Mouse (Mus musculus): ENCODE results near the gene Arsb. TPM values are rescaled to one million over a fixed set of nuclear protein-coding genes. Genes with fewer than 3 reads are reported as not detected.
A peak's percentile ranks its signal among the peaks of the same experiment; 100 is the strongest.

Gene Arsb
- 10 to 100 TPM; 10.1 to 11.7 TPM for total RNA-seq (2021)

GRCm38 (mm10) chr13:93771588-93772278 lies at the start of gene Arsb:
Gene Arsb, plus strand, starts transcription at chr13:93771630.
- peak; percentile 91 for DNase-seq

GRCm38 (mm10) chr13:93721916-93722315 lies 49.5 kb upstream of the Arsb start:
- no peak for DNase-seq

- no peak for DNase-seq
These were observed 48.0 kb upstream of the Arsb start for GRCm38 (mm10) chr13:93723455-93723854.

GRCm38 (mm10) chr13:93724206-93724605 lies 47.2 kb upstream of the Arsb start:
- peak; percentile 16 for DNase-seq

GRCm38 (mm10) chr13:93735131-93735636 lies 36.2 kb upstream of the Arsb start:
- no peak for DNase-seq

GRCm38 (mm10) chr13:93744118-93744517 lies 27.3 kb upstream of the Arsb start:
- DNase-seq: no peak

- DNase-seq: no peak
These were observed 18.6 kb upstream of the Arsb start for GRCm38 (mm10) chr13:93752597-93753400.

GRCm38 (mm10) chr13:93755084-93755483 lies 16.3 kb upstream of the Arsb start:
- no peak for DNase-seq

- DNase-seq: no peak
These were observed 14.8 kb upstream of the Arsb start for GRCm38 (mm10) chr13:93756674-93757073.

- no peak for DNase-seq
These were observed 13.9 kb upstream of the Arsb start for GRCm38 (mm10) chr13:93757514-93757913.

GRCm38 (mm10) chr13:93758149-93758898 lies 13.1 kb upstream of the Arsb start:
- DNase-seq: no peak

GRCm38 (mm10) chr13:93761831-93762230 lies 9.6 kb upstream of the Arsb start:
- no peak for DNase-seq

- DNase-seq: no peak
These were observed 8.6 kb upstream of the Arsb start for GRCm38 (mm10) chr13:93762879-93763278.

GRCm38 (mm10) chr13:93764321-93764973 lies 7.0 kb upstream of the Arsb start:
- DNase-seq: no peak

GRCm38 (mm10) chr13:93771031-93771587 lies 321 bp upstream of the Arsb start:
- no peak for DNase-seq

GRCm38 (mm10) chr13:93772279-93772636 lies 828 bp downstream of the Arsb start:
- no peak for DNase-seq

GRCm38 (mm10) chr13:93772861-93773260 lies 1.4 kb downstream of the Arsb start:
- no peak for DNase-seq

GRCm38 (mm10) chr13:93773704-93774315 lies 2.4 kb downstream of the Arsb start:
- DNase-seq: no peak

GRCm38 (mm10) chr13:93782823-93783222 lies 11.4 kb downstream of the Arsb start:
- no peak for DNase-seq

GRCm38 (mm10) chr13:93785329-93785728 lies 13.9 kb downstream of the Arsb start:
- no peak for DNase-seq

GRCm38 (mm10) chr13:93786051-93786450 lies 14.6 kb downstream of the Arsb start:
- DNase-seq: no peak

- DNase-seq: peak; percentile 21
These were observed 16.2 kb downstream of the Arsb start for GRCm38 (mm10) chr13:93787647-93788046.

Data from heart, postnatal 4 days (tissue).